Mouse (Mus musculus) liver, embryonic 12.5 days (tissue): ENCODE measurements around the gene Col24a1. TPM values are rescaled to one million over a fixed set of nuclear protein-coding genes. Genes with fewer than 3 reads are reported as not detected.
A peak's percentile ranks its signal among the peaks of the same experiment; 100 is the strongest.

Source experiments
- ATAC-seq: fragments of 200-750 bp; cut with Nextera tagmentation; 2 replicates; pipeline ENCODE4 v1.8.0; 2017; ENCODE audit warnings: moderate number of reproducible peaks, mild to moderate bottlenecking, moderate library complexity
- H3K27ac ChIP-seq: fragments of 300-500 bp; sonication (generic); 2 replicates; pipeline ENCODE4 v1.5.1; 2016; ENCODE audit warnings: mild to moderate bottlenecking
- H3K27me3 ChIP-seq: fragments of 300-500 bp; sonication (generic); replicated peaks from 2 replicates; pipeline ENCODE4 v1.6.1; 2016; ENCODE audit warnings: mild to moderate bottlenecking, moderate library complexity
- H3K36me3 ChIP-seq: fragments of 300-500 bp; sonication (generic); 2 replicates; pipeline ENCODE4 v1.6.1; 2016; ENCODE audit warnings: mild to moderate bottlenecking, moderate library complexity
- H3K4me1 ChIP-seq: fragments of 300-500 bp; sonication (generic); 2 replicates; pipeline ENCODE4 v1.6.1; 2016
- H3K4me2 ChIP-seq: fragments of 300-500 bp; sonication (generic); 2 replicates; pipeline ENCODE4 v1.6.1; 2016; ENCODE audit warnings: mild to moderate bottlenecking, moderate library complexity
- H3K4me3 ChIP-seq: fragments of 300-500 bp; sonication (generic); 2 replicates; pipeline ENCODE4 v1.5.1; 2016; ENCODE audit warnings: mild to moderate bottlenecking, moderate library complexity
- H3K9ac ChIP-seq: fragments of 300-500 bp; sonication (generic); 2 replicates; pipeline ENCODE4 v1.6.1; 2016; ENCODE audit warnings: mild to moderate bottlenecking, moderate library complexity
- H3K9me3 ChIP-seq: fragments of 300-500 bp; sonication (generic); replicated peaks from 2 replicates; pipeline ENCODE4 v1.6.1; 2016; ENCODE audit warnings: mild to moderate bottlenecking, moderate library complexity
- WGBS: fragments of 180-500 bp; shearing (Covaris S2); methylation state at CpG from one replicate; pipeline ENCODE4 v1.1.7; 2016; ENCODE audit not compliant: insufficient replicate concordance; 5-methylcytosine and 5-hydroxymethylcytosine counted together
- polyA plus RNA-seq: library from polyadenylated mRNA; unstranded; fragments of >200 nt; fragmentation: Nextera tagmentation; extraction: Ambion mirVana; gene quantifications from 2 replicates; pipeline ENCODE4 v1.2.1, GENCODE M21; 2016

The Col24a1 gene
- polyA plus RNA-seq, 1 experiment from 2014 or later: 0.33 TPM

- H3K9me3 ChIP-seq: no peaks in the 10 kb centered on the region
- no peak overlapping the region for H3K4me2 ChIP-seq
- no peak for ATAC-seq
- no peaks in the 10 kb centered on the region for H3K4me1 ChIP-seq
- no peak overlapping the region for H3K27ac ChIP-seq
- H3K4me3 ChIP-seq: no peak overlapping the region
- H3K27me3 ChIP-seq: no peaks in the 10 kb centered on the region
- no peak overlapping the region for H3K9ac ChIP-seq
- 66% methylated on average over 3 of the region's 3 CpGs for WGBS
- peaks cover 79% of the 10 kb centered on the region for H3K36me3 ChIP-seq
Observed at GRCm38 (mm10) chr3:145583522-145584200, 291.4 kb downstream of the Col24a1 start.

- H3K36me3 ChIP-seq: peaks cover 65% of the 10 kb centered on the region
- H3K9me3 ChIP-seq: no peaks in the 10 kb centered on the region
- 75% methylated on average over 4 of the region's 4 CpGs for WGBS
- peak overlapping the region; percentile 45 for H3K4me2 ChIP-seq
- H3K4me3 ChIP-seq: 0 out of 2 replicates have a peak overlapping the region, but pooled peaks have one; percentile 0
- H3K9ac ChIP-seq: peak overlapping the region; percentile 52; the same call in 1 of the 2 replicates
- H3K4me1 ChIP-seq: peaks cover 24% of the 10 kb centered on the region
- H3K27ac ChIP-seq: peak overlapping the region; percentile 75
- peak; percentile 99 for ATAC-seq
- H3K27me3 ChIP-seq: no peaks in the 10 kb centered on the region
Observed at GRCm38 (mm10) chr3:145590562-145590961, 298.3 kb downstream of the Col24a1 start.

- Histone ChIP-seq H3K9me3 (no peaks in the 10 kb centered on the region), H3K36me3 (peaks cover 59% of the 10 kb centered on the region), H3K9ac (no peak overlapping the region), H3K4me2 (no peak overlapping the region), H3K27me3 (no peaks in the 10 kb centered on the region), H3K4me1 (peaks cover 24% of the 10 kb centered on the region), H3K27ac (peak overlapping the region; percentile 75), H3K4me3 (no peak overlapping the region)
- 83% methylated on average over 6 of the region's 6 CpGs for WGBS
- ATAC-seq: no peak
Observed at GRCm38 (mm10) chr3:145591841-145592542, 299.7 kb downstream of the Col24a1 start.

GRCm38 (mm10) chr3:145595354-145595753 lies 303.1 kb downstream of the Col24a1 start:
- Histone ChIP-seq H3K27me3 (no peaks in the 10 kb centered on the region), H3K4me1 (peaks cover 16% of the 10 kb centered on the region), H3K9me3 (no peaks in the 10 kb centered on the region), H3K4me3 (no peak overlapping the region), H3K27ac (no peak overlapping the region), H3K9ac (no peak overlapping the region), H3K36me3 (peaks cover 78% of the 10 kb centered on the region), H3K4me2 (no peak overlapping the region)
- WGBS: 67% methylated on average over 6 of the region's 6 CpGs
- ATAC-seq: no peak

GRCm38 (mm10) chr3:145599059-145599458 lies 306.8 kb downstream of the Col24a1 start:
- no peaks in the 10 kb centered on the region for H3K27me3 ChIP-seq
- peaks cover 14% of the 10 kb centered on the region for H3K4me1 ChIP-seq
- ATAC-seq: no peak
- H3K9me3 ChIP-seq: no peaks in the 10 kb centered on the region
- no peak overlapping the region for H3K27ac ChIP-seq
- 83% methylated on average over 7 of the region's 7 CpGs for WGBS
- H3K4me2 ChIP-seq: no peak overlapping the region
- H3K4me3 ChIP-seq: no peak overlapping the region
- no peak overlapping the region for H3K9ac ChIP-seq
- H3K36me3 ChIP-seq: peaks cover 84% of the 10 kb centered on the region

- no peak overlapping the region for H3K9ac ChIP-seq
- WGBS: 65% methylated on average over 6 of the region's 6 CpGs
- no peaks in the 10 kb centered on the region for H3K27me3 ChIP-seq
- ATAC-seq: no peak
- no peak overlapping the region for H3K4me3 ChIP-seq
- peaks cover 86% of the 10 kb centered on the region for H3K36me3 ChIP-seq
- H3K27ac ChIP-seq: no peak overlapping the region
- H3K4me1 ChIP-seq: peaks cover 14% of the 10 kb centered on the region
- no peaks in the 10 kb centered on the region for H3K9me3 ChIP-seq
- H3K4me2 ChIP-seq: no peak overlapping the region
Observed at GRCm38 (mm10) chr3:145600801-145601200, 308.5 kb downstream of the Col24a1 start.

GRCm38 (mm10) chr3:145601345-145601744 lies 309.1 kb downstream of the Col24a1 start:
- ATAC-seq: no peak
- Histone ChIP-seq H3K4me3 (no peak overlapping the region), H3K36me3 (peaks cover 84% of the 10 kb centered on the region), H3K27me3 (no peaks in the 10 kb centered on the region), H3K4me1 (peaks cover 14% of the 10 kb centered on the region), H3K27ac (no peak overlapping the region), H3K9me3 (no peaks in the 10 kb centered on the region), H3K9ac (no peak overlapping the region), H3K4me2 (no peak overlapping the region)
- WGBS: 80% methylated on average over 6 of the region's 6 CpGs

Other genes starting within 250 kb of the Col24a1 start
- gene Clca2, start 193.0 kb upstream of the Col24a1 start, polyA plus RNA-seq: not detected in 2 replicates
- gene Odf2l, start 173.9 kb upstream of the Col24a1 start, polyA plus RNA-seq: 8.3 and 9.5 TPM in 2 replicates